Mouse (Mus musculus) small intestine, adult 2 months (tissue): ENCODE measurements around the gene Zan.

Experiments
- CTCF ChIP-seq: fragments of 200-500 bp; IDR thresholded peaks from 2 replicates; pipeline ENCODE4 v1.5.1; 2012; ENCODE audit warnings: low read depth, mild to moderate bottlenecking, control low read depth, inconsistent platforms, low read length, moderate library complexity, mixed read lengths; ENCODE audit not compliant: insufficient replicate concordance, insufficient read length; ENCODE audit errors: extremely low read depth
- POLR2A ChIP-seq: fragments of 200-500 bp; IDR thresholded peaks from 2 replicates; pipeline ENCODE4 v1.6.1; 2012; ENCODE audit warnings: low read depth, mild to moderate bottlenecking, control low read depth, inconsistent platforms, low read length, moderate library complexity

DNA sequence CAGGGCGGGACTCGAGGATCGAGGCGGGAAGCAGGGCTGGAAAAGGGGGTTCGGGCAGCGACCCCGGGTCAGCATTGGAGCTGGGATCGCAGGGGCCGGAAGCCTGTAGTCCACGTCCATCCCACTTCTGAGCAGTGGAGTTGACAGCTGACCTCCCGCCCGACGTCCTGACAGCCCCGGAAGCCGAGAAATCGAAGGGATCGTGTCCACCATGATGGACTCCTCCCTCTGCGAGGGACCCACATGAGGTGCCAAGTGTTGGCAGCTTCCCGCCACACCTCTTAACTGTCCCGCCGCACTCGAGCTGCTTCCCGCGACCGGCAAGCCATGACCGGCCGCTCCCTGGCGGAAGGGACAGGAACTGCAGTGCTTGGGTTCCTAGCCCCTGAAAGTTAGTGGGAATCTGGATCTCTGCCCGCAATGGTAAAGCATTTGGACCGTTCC, 25.8 kb upstream of the Zan start:
- TF ChIP-seq CTCF (peak; percentile 84), POLR2A (no peak; the same call in 1 of the 2 replicates)
